Mouse (Mus musculus) stomach, postnatal 0 days (tissue): Measurements from ENCODE around the gene Aox4. TPM values are rescaled to one million over a fixed set of nuclear protein-coding genes. Genes with fewer than 3 reads are reported as not detected.

Source experiments
- ATAC-seq: fragments of 200-750 bp; cut with Nextera tagmentation; 2 replicates; pipeline ENCODE4 v1.8.0; 2017; ENCODE audit not compliant: low FRiP score, low TSS enrichment
- DNase-seq: peaks from one replicate; pipeline ENCODE4 v3.0.0-alpha.2; 2016; ENCODE audit warnings: low spot score
- H3K27ac ChIP-seq: fragments of 300-500 bp; sonication (generic); replicated peaks from 2 replicates; pipeline ENCODE4 v1.5.1; 2014; ENCODE audit warnings: mild to moderate bottlenecking, control low read depth
- H3K27me3 ChIP-seq: fragments of 300-500 bp; sonication (generic); 2 replicates; pipeline ENCODE4 v1.6.1; 2014; ENCODE audit warnings: low read length; ENCODE audit not compliant: control insufficient read depth, insufficient read depth
- H3K36me3 ChIP-seq: fragments of 300-500 bp; sonication (generic); 2 replicates; pipeline ENCODE4 v1.6.1; 2014; ENCODE audit warnings: low read length, mixed read lengths; ENCODE audit not compliant: control insufficient read depth, insufficient read depth
- H3K4me1 ChIP-seq: fragments of 300-500 bp; sonication (generic); replicated peaks from 2 replicates; pipeline ENCODE4 v1.6.1; 2014; ENCODE audit warnings: antibody characterized with exemption; ENCODE audit not compliant: control insufficient read depth, insufficient read depth
- H3K4me2 ChIP-seq: fragments of 300-500 bp; sonication (generic); replicated peaks from 2 replicates; pipeline ENCODE4 v1.6.1; 2014; ENCODE audit warnings: low read depth, mild to moderate bottlenecking, control low read depth, moderate library complexity
- H3K4me3 ChIP-seq: fragments of 300-500 bp; sonication (generic); 2 replicates; pipeline ENCODE4 v1.5.1; 2014; ENCODE audit warnings: low read depth, low read length, control low read depth
- H3K9ac ChIP-seq: fragments of 300-500 bp; sonication (generic); 2 replicates; pipeline ENCODE4 v1.6.1; 2014; ENCODE audit warnings: mild to moderate bottlenecking, low read length, control low read depth, mixed read lengths
- H3K9me3 ChIP-seq: fragments of 300-500 bp; sonication (generic); 2 replicates; pipeline ENCODE4 v1.6.1; 2016; ENCODE audit warnings: low read length; ENCODE audit not compliant: control insufficient read depth
- CTCF ChIP-seq: IDR thresholded peaks from 2 replicates; pipeline ENCODE4 v1.5.1; 2016; ENCODE audit warnings: antibody characterized with exemption, low read depth, mild to moderate bottlenecking, moderate library complexity
- EP300 ChIP-seq: optimal IDR thresholded peaks from 2 replicates; pipeline ENCODE3; 2016; ENCODE audit warnings: antibody characterized with exemption
- WGBS: fragments of 180-500 bp; shearing (Covaris S2); extraction: QIAGEN DNeasy Blood & Tissue Kit; methylation state at CpG from one replicate; pipeline ENCODE4 v1.1.7; 2014; 5-methylcytosine and 5-hydroxymethylcytosine counted together
- polyA plus RNA-seq: library from polyadenylated mRNA; unstranded; fragments of >200 nt; fragmentation: Nextera tagmentation; extraction: Ambion mirVana; gene quantifications from 2 replicates; pipeline ENCODE4 v1.2.1, GENCODE M21; 2015

The Aox4 gene
- polyA plus RNA-seq, 1 experiment from 2014 or later: 24.8 TPM

DNA sequence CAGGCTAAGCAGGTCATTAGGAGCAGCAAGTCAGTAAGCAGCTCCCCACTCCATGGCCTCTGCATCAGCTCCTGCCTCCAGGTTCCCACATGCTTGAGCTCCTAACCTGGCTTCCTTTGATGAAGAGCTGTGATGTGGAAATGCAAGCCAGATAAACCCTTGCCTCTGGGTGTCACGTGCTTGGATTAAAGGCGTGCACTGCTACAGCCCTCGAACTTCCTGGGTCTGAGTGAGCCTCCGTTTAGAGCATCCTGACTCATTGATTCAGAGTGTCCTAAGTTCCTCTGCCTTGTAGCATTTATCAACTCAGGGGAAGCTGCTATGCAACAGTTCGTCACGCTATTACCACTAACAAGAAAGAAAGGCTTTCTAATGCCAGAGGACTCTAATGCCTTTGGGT, 105.3 kb downstream of the Aox4 start:
- Histone ChIP-seq H3K4me2 (no peak overlapping the region), H3K9me3 (no peaks in the 10 kb centered on the region), H3K4me1 (no peaks in the 10 kb centered on the region), H3K4me3 (no peak overlapping the region), H3K9ac (no peak overlapping the region), H3K27ac (no peak overlapping the region), H3K36me3 (no peaks in the 10 kb centered on the region), H3K27me3 (no peaks in the 10 kb centered on the region)
- TF ChIP-seq CTCF (no peak), EP300 (no peak)
- ATAC-seq (no peak), DNase-seq (no peak)
- WGBS: 53% methylated on average over 6 of the region's 6 CpGs

Other genes with a start within 250 kb of the Aox4 start
- gene Sgo2a, start 214.4 kb upstream of the Aox4 start, polyA plus RNA-seq: 3.2 and 4.4 TPM in 2 replicates
- gene Kctd18, start 191.4 kb upstream of the Aox4 start, polyA plus RNA-seq: 7.5 and 8.1 TPM in 2 replicates
- gene Aox1, start 180.5 kb upstream of the Aox4 start, polyA plus RNA-seq: 0.15 and 0.22 TPM in 2 replicates
- gene Aox3, start 97.3 kb upstream of the Aox4 start, polyA plus RNA-seq: 0.62 and 0.70 TPM in 2 replicates
- gene Aox2, start 67.9 kb downstream of the Aox4 start, polyA plus RNA-seq: 0.01 and 0.04 TPM in 2 replicates
- 192 and 230 TPM in 2 replicates for gene Bzw1, start 182.5 kb downstream of the Aox4 start, polyA plus RNA-seq
- gene Clk1, start 213.7 kb downstream of the Aox4 start, polyA plus RNA-seq: 107 and 111 TPM in 2 replicates
- 20.9 and 23.7 TPM in 2 replicates for gene Nif3l1, start 234.8 kb downstream of the Aox4 start, polyA plus RNA-seq
- 29.3 and 32.8 TPM in 2 replicates for gene Ppil3, start 235.1 kb downstream of the Aox4 start, polyA plus RNA-seq